ENCODE assay signal across 11 mouse cellular contexts in genomic region chr7:45151303-45151702, GRCm38 (mm10). TPM values are rescaled to one million over a fixed set of nuclear protein-coding genes. Genes with fewer than 3 reads are reported as not detected.
DNase-seq lines count a peak whose midpoint lies in the region; ATAC-seq and TF ChIP-seq lines count a peak whose summit lies in the region.
"Had no signal": no experiment of that assay in that cellular context is flagged by ENCODE, and none has a peak within 500 bp of the region (broad histone marks: within the 10 kb centered on the region; RNA-seq: fewer than 3 reads in every experiment).

No protein-coding gene starts in this region.

- no peaks in the 10 kb centered on the region for H3K9me3 ChIP-seq in forebrain, postnatal 0 days (ENCODE audit: low read length)
- H3K9me3 ChIP-seq in forebrain, embryonic 16.5 days (ENCODE audit: control insufficient read depth, low read length), result no peaks in the 10 kb centered on the region
- no peaks in the 10 kb centered on the region for H3K9me3 ChIP-seq in intestine, embryonic 16.5 days (ENCODE audit: control insufficient read depth, low read length)
- H3K9me3 ChIP-seq: embryonic facial prominence, embryonic 15.5 days had no signal

- no peak for DNase-seq in forebrain, postnatal 0 days
- peak; percentile 86 for DNase-seq in lung, postnatal 10 days
- DNase-seq in thymus, postnatal 10 days (ENCODE audit: low spot score in 2 of 2), result no peak
- no peak for DNase-seq in adrenal gland, adult 2 months
- DNase-seq: adrenal gland, adult 8-10 months; thymus, postnatal 14 days had no signal

- no peaks in the 10 kb centered on the region for H3K27me3 ChIP-seq in forebrain, postnatal 0 days (ENCODE audit: insufficient read depth, low read length)
- H3K27me3 ChIP-seq in forebrain, embryonic 16.5 days (replicated peaks; ENCODE audit: control insufficient read depth, insufficient read depth, low read length), result no peaks in the 10 kb centered on the region
- H3K27me3 ChIP-seq in intestine, embryonic 16.5 days (replicated peaks; ENCODE audit: control insufficient read depth, insufficient read depth, low read length), result no peaks in the 10 kb centered on the region
- H3K27me3 ChIP-seq: embryonic facial prominence, embryonic 15.5 days had no signal

- no peak overlapping the region for H3K9ac ChIP-seq in forebrain, postnatal 0 days
- no peak overlapping the region for H3K9ac ChIP-seq in forebrain, embryonic 16.5 days (replicated peaks; ENCODE audit: low read depth, low read length)
- no peak overlapping the region for H3K9ac ChIP-seq in intestine, embryonic 16.5 days (ENCODE audit: low read depth, low read length)
- H3K9ac ChIP-seq: embryonic facial prominence, embryonic 15.5 days had no signal

- H3K4me1 ChIP-seq in forebrain, postnatal 0 days (ENCODE audit: insufficient read depth), result peaks cover 13% of the 10 kb centered on the region; the same call in 1 of the 2 replicates
- H3K4me1 ChIP-seq in forebrain, embryonic 16.5 days (replicated peaks; ENCODE audit: control insufficient read depth, insufficient read depth, low read length), result peaks cover 23% of the 10 kb centered on the region
- H3K4me1 ChIP-seq in brown adipose tissue, adult 24 weeks (ENCODE audit: control insufficient read depth, insufficient read depth, insufficient read length, low read length), result no peaks in the 10 kb centered on the region; the same call in 1 of the 2 replicates
- peaks cover 34% of the 10 kb centered on the region; the same call in 1 of the 2 replicates for H3K4me1 ChIP-seq in intestine, embryonic 16.5 days (ENCODE audit: control insufficient read depth, insufficient read depth, low read length)

- H3K27ac ChIP-seq in forebrain, postnatal 0 days (ENCODE audit: low read depth, low read length), result peak overlapping the region; percentile 1; the same call in 1 of the 2 replicates
- no peak overlapping the region for H3K27ac ChIP-seq in forebrain, embryonic 16.5 days (ENCODE audit: low read length)
- H3K27ac ChIP-seq in brown adipose tissue, adult 24 weeks (replicated peaks; ENCODE audit: low read depth, low read length), result 0 out of 2 replicates have a peak overlapping the region, but pooled peaks have one; percentile 12
- peak overlapping the region; percentile 77 for H3K27ac ChIP-seq in intestine, embryonic 16.5 days (ENCODE audit: low read length)

- H3K36me3 ChIP-seq in forebrain, postnatal 0 days (ENCODE audit: insufficient read depth), result no peaks in the 10 kb centered on the region
- no peaks in the 10 kb centered on the region for H3K36me3 ChIP-seq in forebrain, embryonic 16.5 days (ENCODE audit: control insufficient read depth, insufficient read depth)
- no peaks in the 10 kb centered on the region for H3K36me3 ChIP-seq in intestine, embryonic 16.5 days (ENCODE audit: control insufficient read depth, insufficient read depth, low read length)

- no peak overlapping the region for H3K4me3 ChIP-seq in forebrain, postnatal 0 days (ENCODE audit: low read depth, low read length)
- H3K4me3 ChIP-seq in forebrain, embryonic 16.5 days (replicated peaks; ENCODE audit: low read length), result no peak overlapping the region
- H3K4me3 ChIP-seq in brown adipose tissue, adult 24 weeks (ENCODE audit: insufficient read depth, low read depth, low read length), result no peak overlapping the region
- H3K4me3 ChIP-seq in intestine, embryonic 16.5 days (ENCODE audit: low read length), result no peak overlapping the region
- H3K4me3 ChIP-seq: embryonic facial prominence, embryonic 15.5 days had no signal

- TF ChIP-seq CTCF in forebrain, postnatal 0 days (IDR thresholded peaks at IDR 0.05; ENCODE audit: low read depth), result no peak

- H3K4me2 ChIP-seq in forebrain, postnatal 0 days (ENCODE audit: low read depth), result no peak overlapping the region
- H3K4me2 ChIP-seq in forebrain, embryonic 16.5 days (ENCODE audit: low read length), result no peak overlapping the region
- H3K4me2 ChIP-seq in intestine, embryonic 16.5 days (ENCODE audit: low read depth, low read length), result no peak overlapping the region
- H3K4me2 ChIP-seq: embryonic facial prominence, embryonic 15.5 days had no signal

- ATAC-seq in forebrain, postnatal 0 days, result no peak
- no peak for ATAC-seq in forebrain, embryonic 16.5 days
- no peak for ATAC-seq in intestine, embryonic 16.5 days
- no peak for ATAC-seq in frontal cortex, adult (ENCODE audit: low TSS enrichment)

- 28% methylated on average over 11 of the region's 11 CpGs for WGBS in forebrain, postnatal 0 days
- WGBS in forebrain, embryonic 16.5 days, result 28% methylated on average over 11 of the region's 11 CpGs
- 38% methylated on average over 11 of the region's 11 CpGs for WGBS in intestine, embryonic 16.5 days

RNA-seq across cellular contexts. Expression of gene Pih1d1, which starts 2.8 kb away (rescaled TPM):
- total RNA-seq in forebrain, postnatal 0 days (2014; rRNA removed), result 112 and 117 TPM in 2 replicates
- polyA plus RNA-seq in forebrain, postnatal 0 days (2015; fragmentation: Nextera tagmentation; extraction: Ambion mirVana), result 74.3 and 80.4 TPM in 2 replicates
- polyA plus RNA-seq in forebrain, embryonic 16.5 days (2015; fragmentation: Nextera tagmentation; extraction: Ambion mirVana), result 84.2 and 90.2 TPM in 2 replicates
- polyA plus RNA-seq in brown adipose tissue, adult 24 weeks (2012; ENCODE audit: insufficient read depth, insufficient read length, missing spikeins), result 50.5 and 66.3 TPM in 2 replicates
- polyA plus RNA-seq in intestine, embryonic 16.5 days (2015; fragmentation: Nextera tagmentation; extraction: Ambion mirVana), result 90.9 and 96.5 TPM in 2 replicates
- 10 to 100 TPM; 52.2 to 69.2 TPM for total RNA-seq in adrenal gland, adult 2 months (2021)
- 46.1 and 50.8 TPM in 2 replicates for polyA plus RNA-seq in adrenal gland, adult 2 months (2012; rRNA removed)

RNA-seq across cellular contexts. Expression of gene Aldh16a1, which starts 3.1 kb away (rescaled TPM):
- total RNA-seq in forebrain, postnatal 0 days (2014; rRNA removed), result 10.2 and 14.2 TPM in 2 replicates
- polyA plus RNA-seq in forebrain, postnatal 0 days (2015; fragmentation: Nextera tagmentation; extraction: Ambion mirVana), result 13.3 TPM in 2 replicates
- 19.3 and 20.9 TPM in 2 replicates for polyA plus RNA-seq in forebrain, embryonic 16.5 days (2015; fragmentation: Nextera tagmentation; extraction: Ambion mirVana)
- 28.0 and 30.9 TPM in 2 replicates for polyA plus RNA-seq in brown adipose tissue, adult 24 weeks (2012; ENCODE audit: insufficient read depth, insufficient read length, missing spikeins)
- 106 and 110 TPM in 2 replicates for polyA plus RNA-seq in intestine, embryonic 16.5 days (2015; fragmentation: Nextera tagmentation; extraction: Ambion mirVana)
- total RNA-seq in adrenal gland, adult 2 months (2021), result 10 to 100 TPM; 81.3 to 92.6 TPM
- 84.4 and 86.6 TPM in 2 replicates for polyA plus RNA-seq in adrenal gland, adult 2 months (2012; rRNA removed)

RNA-seq across cellular contexts. Expression of gene Slc17a7, which starts 12.4 kb away (rescaled TPM):
- total RNA-seq in forebrain, postnatal 0 days (2014; rRNA removed), result 71.4 and 87.5 TPM in 2 replicates
- 47.6 and 50.3 TPM in 2 replicates for polyA plus RNA-seq in forebrain, postnatal 0 days (2015; fragmentation: Nextera tagmentation; extraction: Ambion mirVana)
- 20.1 and 22.8 TPM in 2 replicates for polyA plus RNA-seq in forebrain, embryonic 16.5 days (2015; fragmentation: Nextera tagmentation; extraction: Ambion mirVana)
- polyA plus RNA-seq in brown adipose tissue, adult 24 weeks (2012; ENCODE audit: insufficient read depth, insufficient read length, missing spikeins), result not detected in 2 replicates
- 0.13 TPM in 1 of 2 replicates, not detected in the other for polyA plus RNA-seq in intestine, embryonic 16.5 days (2015; fragmentation: Nextera tagmentation; extraction: Ambion mirVana)
- total RNA-seq in adrenal gland, adult 2 months (2021), result under 1 TPM; 0.14 to 0.35 TPM
- 0.10 and 0.11 TPM in 2 replicates for polyA plus RNA-seq in adrenal gland, adult 2 months (2012; rRNA removed)

RNA-seq across cellular contexts. Expression of gene Flt3l, which starts 15.1 kb away (rescaled TPM):
- 2.3 and 3.1 TPM in 2 replicates for total RNA-seq in forebrain, postnatal 0 days (2014; rRNA removed)
- 1.9 and 6.8 TPM in 2 replicates for polyA plus RNA-seq in forebrain, postnatal 0 days (2015; fragmentation: Nextera tagmentation; extraction: Ambion mirVana)
- polyA plus RNA-seq in forebrain, embryonic 16.5 days (2015; fragmentation: Nextera tagmentation; extraction: Ambion mirVana), result 1.1 and 1.4 TPM in 2 replicates
- polyA plus RNA-seq in brown adipose tissue, adult 24 weeks (2012; ENCODE audit: insufficient read depth, insufficient read length, missing spikeins), result 5.9 and 6.8 TPM in 2 replicates
- polyA plus RNA-seq in intestine, embryonic 16.5 days (2015; fragmentation: Nextera tagmentation; extraction: Ambion mirVana), result 2.2 and 2.5 TPM in 2 replicates
- 10 to 100 TPM; 20.5 to 25.3 TPM for total RNA-seq in adrenal gland, adult 2 months (2021)
- polyA plus RNA-seq in adrenal gland, adult 2 months (2012; rRNA removed), result 122 TPM in 2 replicates

RNA-seq across cellular contexts. Expression of gene Gm45713, which starts 15.3 kb away (rescaled TPM):
- not detected in 2 replicates for total RNA-seq in forebrain, postnatal 0 days (2014; rRNA removed)
- polyA plus RNA-seq in forebrain, postnatal 0 days (2015; fragmentation: Nextera tagmentation; extraction: Ambion mirVana), result 0.36 TPM in 1 of 2 replicates, not detected in the other
- not detected in 2 replicates for polyA plus RNA-seq in forebrain, embryonic 16.5 days (2015; fragmentation: Nextera tagmentation; extraction: Ambion mirVana)
- not detected in 2 replicates for polyA plus RNA-seq in brown adipose tissue, adult 24 weeks (2012; ENCODE audit: insufficient read depth, insufficient read length, missing spikeins)
- 0.20 TPM in 1 of 2 replicates, not detected in the other for polyA plus RNA-seq in intestine, embryonic 16.5 days (2015; fragmentation: Nextera tagmentation; extraction: Ambion mirVana)
- not detected for total RNA-seq in adrenal gland, adult 2 months (2021)
- polyA plus RNA-seq in adrenal gland, adult 2 months (2012; rRNA removed), result 6.3 and 7.4 TPM in 2 replicates
- total RNA-seq: adrenal gland, adult 8-10 months had no signal

Comparison
In these comparisons a context has a peak if more than half of its experiments do, and no peak if none do; other contexts are left out.
1. RNA of gene Slc17a7, which starts 12.4 kb away (polyA plus RNA-seq): 47.6 to 50.3 TPM in forebrain, postnatal 0 days and 20.1 to 22.8 TPM in forebrain, embryonic 16.5 days; 0.10 to 0.11 TPM in adrenal gland, adult 2 months, not detected in brown adipose tissue, adult 24 weeks and 0.13 TPM in intestine, embryonic 16.5 days; every median in the first group is over 10 times any median in the second.